Mouse (Mus musculus): Measurements from ENCODE around the gene Hist1h2bf.
"Not testable (repeated sequence)": the region's sequence is repeated elsewhere in the genome, so short reads cannot be mapped to it uniquely, and the experiment has no call there.

Hist1h2bf gene

GRCm38 (mm10) chr13:23571504-23572217, 2.3 kb downstream of the Hist1h2bf start:
- not testable (repeated sequence) for DNase-seq (ENCODE audit: inconsistent ontology term)

- DNase-seq (ENCODE audit: inconsistent ontology term), result peak; percentile 96
Measured at GRCm38 (mm10) chr13:23571022-23571503, 2.9 kb downstream of the Hist1h2bf start, which contains the start of the genes Hist1h2ae and Hist1h2bg. Hist1h2ae (minus strand) TSS chr13:23571220. Hist1h2bg (plus strand) TSS chr13:23571396.

- not testable (repeated sequence) for DNase-seq (ENCODE audit: inconsistent ontology term)
Measured at GRCm38 (mm10) chr13:23570261-23571021, 3.6 kb downstream of the Hist1h2bf start.

GRCm38 (mm10) chr13:23564482-23564881, 9.5 kb downstream of the Hist1h2bf start:
- no peak for DNase-seq (ENCODE audit: inconsistent ontology term)

GRCm38 (mm10) chr13:23562699-23563462, 11.1 kb downstream of the Hist1h2bf start:
- peak; percentile 85 for DNase-seq (ENCODE audit: inconsistent ontology term)

- peak; percentile 95 for DNase-seq (ENCODE audit: inconsistent ontology term)
Measured at GRCm38 (mm10) chr13:23561883-23562659, 11.9 kb downstream of the Hist1h2bf start, which contains the start of gene Hist1h3e. Hist1h3e (minus strand) TSS chr13:23562369.

- not testable (repeated sequence) for DNase-seq (ENCODE audit: inconsistent ontology term)
Measured at GRCm38 (mm10) chr13:23561531-23561882, 12.5 kb downstream of the Hist1h2bf start.

- DNase-seq (ENCODE audit: inconsistent ontology term), result not testable (repeated sequence)
Measured at GRCm38 (mm10) chr13:23560699-23561098, 13.3 kb downstream of the Hist1h2bf start.

GRCm38 (mm10) chr13:23556906-23557305, 17.1 kb downstream of the Hist1h2bf start:
- DNase-seq (ENCODE audit: inconsistent ontology term), result no peak

GRCm38 (mm10) chr13:23555839-23556416, 18.1 kb downstream of the Hist1h2bf start:
- DNase-seq (ENCODE audit: inconsistent ontology term), result peak; percentile 86

- peak; percentile 78 for DNase-seq (ENCODE audit: inconsistent ontology term)
Measured at GRCm38 (mm10) chr13:23554925-23555838, 18.8 kb downstream of the Hist1h2bf start.

- DNase-seq (ENCODE audit: inconsistent ontology term), result no peak
Measured at GRCm38 (mm10) chr13:23554393-23554792, 19.6 kb downstream of the Hist1h2bf start.

- DNase-seq (ENCODE audit: inconsistent ontology term), result no peak
Measured at GRCm38 (mm10) chr13:23552962-23553361, 21.0 kb downstream of the Hist1h2bf start, which contains the start of gene Hist1h1d. Hist1h1d (plus strand) TSS chr13:23553262.

- DNase-seq (ENCODE audit: inconsistent ontology term), result no peak
Measured at GRCm38 (mm10) chr13:23551931-23552914, 21.8 kb downstream of the Hist1h2bf start.

GRCm38 (mm10) chr13:23551146-23551834, 22.7 kb downstream of the Hist1h2bf start, which contains the start of gene Hist1h4f:
Hist1h4f (minus strand) TSS chr13:23551648.
- peak; percentile 89 for DNase-seq (ENCODE audit: inconsistent ontology term)

- DNase-seq (ENCODE audit: inconsistent ontology term), result no peak
Measured at GRCm38 (mm10) chr13:23550761-23551145, 23.2 kb downstream of the Hist1h2bf start.

- no peak for DNase-seq (ENCODE audit: inconsistent ontology term)
Measured at GRCm38 (mm10) chr13:23546694-23547093, 27.3 kb downstream of the Hist1h2bf start.

GRCm38 (mm10) chr13:23544787-23545120, 29.2 kb downstream of the Hist1h2bf start:
- DNase-seq (ENCODE audit: inconsistent ontology term), result not testable (repeated sequence)

Measured in Muller cell, postnatal 12 days (primary cell).